Mouse (Mus musculus) ES-E14 (cell line): ENCODE results near the gene Sult1d1.

ENCODE experiments used
- CHD2 ChIP-seq: IDR thresholded peaks from 2 replicates; pipeline ENCODE4 v1.6.1; 2014; ENCODE audit warnings: mild to moderate bottlenecking, low read depth, low read length, inconsistent platforms
- HCFC1 ChIP-seq: IDR thresholded peaks from 2 replicates; pipeline ENCODE4 v1.6.1; 2012; ENCODE audit warnings: low read length, inconsistent platforms, borderline replicate concordance; ENCODE audit not compliant: insufficient read depth
- ZC3H11A ChIP-seq: IDR thresholded peaks from 2 replicates; pipeline ENCODE4 v1.6.1; 2012; ENCODE audit warnings: low read depth, mild to moderate bottlenecking, inconsistent platforms, low read length, borderline replicate concordance
- ZNF384 ChIP-seq: IDR thresholded peaks from 2 replicates; pipeline ENCODE4 v1.6.1; 2012; ENCODE audit warnings: low read depth, low read length, inconsistent platforms

DNA sequence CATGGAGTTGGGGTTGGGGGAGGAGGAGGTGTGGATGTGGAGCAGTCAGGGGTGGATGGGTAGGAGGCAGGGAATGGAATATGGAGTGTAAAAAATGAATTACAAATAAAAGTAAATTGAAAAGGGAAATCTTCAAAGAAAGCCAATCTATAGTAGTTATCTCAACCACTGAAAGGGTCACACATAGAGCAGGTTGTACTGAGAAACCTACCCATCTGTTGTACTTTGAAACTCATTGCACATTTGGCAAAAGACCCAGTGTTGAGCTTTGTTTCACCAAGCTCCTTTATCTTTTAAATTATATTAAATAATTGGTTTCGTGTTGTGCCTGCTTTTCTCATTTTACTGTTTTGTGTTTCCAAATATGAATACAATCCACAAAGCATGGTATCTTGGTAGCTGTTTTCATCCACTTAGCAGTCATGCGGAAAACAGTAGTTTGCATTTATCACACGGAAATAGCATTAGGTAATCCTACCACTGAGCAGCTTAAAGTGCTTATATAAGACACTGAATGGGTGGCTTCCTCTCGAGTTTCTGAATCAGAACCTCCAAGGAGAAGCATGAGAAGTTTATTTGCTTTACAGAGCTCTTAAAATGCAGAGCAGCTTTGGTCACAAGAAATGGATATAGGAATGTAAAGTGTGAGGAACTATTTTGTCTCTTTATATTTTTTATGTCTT, 62.9 kb downstream of the Sult1d1 start:
- TF ChIP-seq CHD2 (no peak), ZC3H11A (no peak), ZNF384 (no peak), HCFC1 (no peak)
